Mouse (Mus musculus) A20 (cell line): ENCODE measurements around the gene St8sia4.
"Not testable (repeated sequence)": the region's sequence is repeated elsewhere in the genome, so short reads cannot be mapped to it uniquely, and the experiment has no call there.

Experiments
- DNase-seq: peaks from one replicate; pipeline ENCODE4 v3.0.0-alpha.2; 2011; ENCODE audit warnings: low read depth, low spot score

The St8sia4 gene

GRCm38 (mm10) chr1:95596825-95597224 is 70.5 kb downstream of the St8sia4 start:
- DNase-seq: peak; percentile 63

GRCm38 (mm10) chr1:95591101-95591500 is 76.3 kb downstream of the St8sia4 start:
- peak; percentile 49 for DNase-seq

GRCm38 (mm10) chr1:95590108-95590507 is 77.3 kb downstream of the St8sia4 start:
- DNase-seq: peak; percentile 85

- DNase-seq: peak; percentile 41
These were observed 77.9 kb downstream of the St8sia4 start for GRCm38 (mm10) chr1:95589471-95589870.

GRCm38 (mm10) chr1:95583310-95583709 is 84.1 kb downstream of the St8sia4 start:
- no peak for DNase-seq

- DNase-seq: no peak
These were observed 85.1 kb downstream of the St8sia4 start for GRCm38 (mm10) chr1:95582264-95582663.

- DNase-seq: no peak
These were observed 94.5 kb downstream of the St8sia4 start for GRCm38 (mm10) chr1:95572619-95573540.

- DNase-seq: no peak
These were observed 96.3 kb downstream of the St8sia4 start for GRCm38 (mm10) chr1:95571106-95571505.

- DNase-seq: not testable (repeated sequence)
These were observed 112.8 kb downstream of the St8sia4 start for GRCm38 (mm10) chr1:95554556-95554955.

- no peak for DNase-seq
These were observed 125.9 kb downstream of the St8sia4 start for GRCm38 (mm10) chr1:95541460-95541859.
